Mouse (Mus musculus): ENCODE results near the gene Smg5. TPM values are rescaled to one million over a fixed set of nuclear protein-coding genes. Genes with fewer than 3 reads are reported as not detected.
"Not testable (repeated sequence)": the region's sequence is repeated elsewhere in the genome, so short reads cannot be mapped to it uniquely, and the experiment has no call there.

The Smg5 gene
- 182 and 230 TPM in 2 replicates for total RNA-seq (2012; rRNA removed)

DNA sequence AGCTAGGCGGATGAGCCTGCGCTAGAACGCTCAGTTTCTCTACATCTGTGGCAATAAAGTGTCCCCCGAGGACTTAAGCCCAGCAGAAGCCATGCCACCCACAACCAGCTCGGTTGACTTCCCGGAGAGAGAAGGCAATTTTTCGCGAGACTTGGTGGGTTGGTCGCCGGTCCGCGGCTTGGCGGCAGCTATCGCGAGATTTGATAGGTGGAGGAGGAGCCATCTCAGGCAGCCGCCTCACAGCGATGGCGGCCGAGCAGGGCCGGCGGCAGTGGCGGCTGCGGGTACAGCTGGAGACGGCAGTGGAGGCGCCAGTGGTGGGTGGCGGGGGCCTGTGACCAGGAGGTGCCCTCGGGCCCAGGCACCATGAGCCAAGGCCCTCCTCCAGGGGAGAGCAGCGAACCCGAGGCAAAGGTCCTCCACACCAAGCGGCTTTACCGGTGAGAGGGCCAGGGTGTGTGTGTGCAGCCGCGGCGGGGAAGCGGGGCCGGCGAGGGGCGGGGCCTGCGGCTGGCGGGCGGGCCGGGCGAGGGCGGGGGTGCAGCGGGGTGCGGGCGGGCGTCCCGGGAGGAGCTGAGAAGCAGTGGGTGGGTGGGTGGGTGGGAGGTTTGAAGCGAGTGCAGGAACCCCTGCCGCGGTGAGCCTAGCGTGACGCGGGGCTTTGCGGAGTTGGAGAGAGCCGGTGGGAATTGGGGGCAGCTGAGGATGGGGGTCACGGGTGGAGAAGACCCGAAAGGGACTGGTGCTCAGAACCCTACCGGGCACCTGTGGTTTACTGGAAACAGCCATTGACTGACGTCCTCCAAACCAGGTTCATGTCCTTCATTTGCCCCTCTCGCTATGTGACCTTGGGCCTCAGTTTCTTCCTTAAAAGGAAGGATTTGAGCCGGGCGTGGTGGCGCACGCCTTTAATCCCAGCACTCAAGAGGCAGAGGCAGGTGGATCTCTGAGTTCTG lies at the start of gene Smg5, which contains the start of gene Tmem79:
Smg5 (plus strand) TSS at position 203 of the 956 bp plus-strand sequence.
Tmem79 (minus strand) TSS at position 91 of the 956 bp plus-strand sequence.
- no peak for TF ChIP-seq ZNF384 (IDR thresholded peaks at IDR 0.05; ENCODE audit: low read depth, low read length)
- TF ChIP-seq HCFC1 (IDR thresholded peaks at IDR 0.05; ENCODE audit: borderline replicate concordance, insufficient read depth, low read length), result peak; percentile 67; the same call in 1 of the 2 replicates
- TF ChIP-seq CHD2 (IDR thresholded peaks at IDR 0.05; ENCODE audit: low read depth, low read length), result peak; percentile 97
- TF ChIP-seq ZC3H11A (IDR thresholded peaks at IDR 0.05; ENCODE audit: borderline replicate concordance, low read depth, low read length), result no peak
- peak; percentile 58; the same call in 1 of the 2 replicates for TF ChIP-seq MAFK (IDR thresholded peaks at IDR 0.05; ENCODE audit: insufficient read depth, low read depth, low read length)
- peak; percentile 94 for DNase-seq (ENCODE audit: low read depth, low spot score)
- in situ Hi-C loops (cut with MboI; ENCODE audit: low sequenced_read_pairs in 2 of 2, unreplicated experiment in 2 of 2), result loop anchor here in 1 of 2 experiments (5.0 kb wide), 1 partner anchor 39 kb away; the partner anchor contains the start of genes Cct3 and Tsacc
- Histone ChIP-seq H3K27ac (ENCODE audit: insufficient read depth, low read depth, low read length, poor library complexity, severe bottlenecking) (peak within 1 kb of the TSS; percentile 99), H3K9me3 (ENCODE audit: control insufficient read depth, insufficient read depth, low read depth, low read length) (no peaks in the 10 kb centered on the region), H3K36me3 (ENCODE audit: control insufficient read depth, insufficient read depth, low read length, poor library complexity, severe bottlenecking) (peaks cover 6% of the 10 kb centered on the region), H3K9ac (ENCODE audit: insufficient read depth, low read depth, low read length, poor library complexity, severe bottlenecking) (peak within 1 kb of the TSS; percentile 98), H3K4me3 (ENCODE audit: insufficient read depth in 1 of 2, low read depth in 1 of 2, low read length in 2 of 2, poor library complexity in 1 of 2, severe bottlenecking in 1 of 2) (peak within 1 kb of the TSS; percentile 77 to 91), H3K4me1 (ENCODE audit: control insufficient read depth in 2 of 2, insufficient read depth in 2 of 2, low read length in 2 of 2, poor library complexity in 1 of 2) (peaks cover 0 to 23% of the 10 kb centered on the region in 2 experiments; a peak in 1 of 4 replicates)

GRCm38 (mm10) chr3:88287110-88287509 lies 49.0 kb upstream of the Smg5 start, which contains the start of gene Gm38392:
Gm38392 (minus strand) TSS chr3:88287210.
- Histone ChIP-seq H3K27ac (ENCODE audit: insufficient read depth, low read depth, low read length, poor library complexity, severe bottlenecking) (no peak within 1 kb of the TSS), H3K36me3 (ENCODE audit: control insufficient read depth, insufficient read depth, low read length, poor library complexity, severe bottlenecking) (peaks cover 9% of the 10 kb centered on the region; the same call in 1 of the 2 replicates), H3K9ac (ENCODE audit: insufficient read depth, low read depth, low read length, poor library complexity, severe bottlenecking) (no peak within 1 kb of the TSS), H3K4me3 (ENCODE audit: insufficient read depth in 1 of 2, low read depth in 1 of 2, low read length in 2 of 2, poor library complexity in 1 of 2, severe bottlenecking in 1 of 2) (no peak within 1 kb of the TSS), H3K4me1 (ENCODE audit: control insufficient read depth in 2 of 2, insufficient read depth in 2 of 2, low read length in 2 of 2, poor library complexity in 1 of 2) (peaks cover 3 to 8% of the 10 kb centered on the region in 2 experiments), H3K9me3 (ENCODE audit: control insufficient read depth, insufficient read depth, low read depth, low read length) (no peaks in the 10 kb centered on the region)
- no peak for TF ChIP-seq CHD2 (IDR thresholded peaks at IDR 0.05; ENCODE audit: low read depth, low read length)
- TF ChIP-seq ZC3H11A (IDR thresholded peaks at IDR 0.05; ENCODE audit: borderline replicate concordance, low read depth, low read length), result no peak
- TF ChIP-seq ZNF384 (IDR thresholded peaks at IDR 0.05; ENCODE audit: low read depth, low read length), result no peak
- no peak for TF ChIP-seq MAFK (IDR thresholded peaks at IDR 0.05; ENCODE audit: insufficient read depth, low read depth, low read length)
- no peak for TF ChIP-seq HCFC1 (IDR thresholded peaks at IDR 0.05; ENCODE audit: borderline replicate concordance, insufficient read depth, low read length)
- in situ Hi-C loops (cut with MboI; ENCODE audit: low sequenced_read_pairs in 2 of 2, unreplicated experiment in 2 of 2), result no loop called here
- DNase-seq (ENCODE audit: low read depth, low spot score), result no peak

DNA sequence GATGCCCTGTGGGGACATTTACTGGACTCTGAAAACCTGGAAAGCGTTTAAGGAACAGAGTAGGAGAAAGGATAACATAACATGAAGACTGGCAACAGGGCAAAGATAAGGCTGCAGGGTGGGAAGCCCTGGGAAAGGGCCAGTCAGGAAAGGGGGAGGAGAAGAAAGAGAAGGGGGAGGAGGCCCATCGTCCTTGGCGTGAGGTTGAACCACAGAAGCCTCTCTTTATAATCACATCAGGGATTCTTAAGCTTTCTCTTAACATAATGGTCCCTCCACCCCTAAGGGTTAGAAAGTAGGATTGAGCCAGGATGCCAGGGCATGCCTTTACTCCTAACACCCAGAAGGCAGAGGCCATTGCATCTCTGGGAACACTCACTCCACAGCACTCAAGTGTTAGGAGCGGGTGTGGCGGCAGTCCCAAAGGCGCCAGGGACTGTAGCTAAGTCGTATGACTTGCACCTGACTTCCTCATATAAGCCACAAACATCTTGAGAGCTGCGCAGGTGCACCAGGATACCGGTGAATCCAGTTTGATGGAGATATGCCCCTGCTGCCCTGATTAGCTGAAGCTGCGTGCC lies 47.8 kb upstream of the Smg5 start:
- DNase-seq (ENCODE audit: low read depth, low spot score); in situ Hi-C loops (cut with MboI; ENCODE audit: low sequenced_read_pairs in 2 of 2, unreplicated experiment in 2 of 2); H3K36me3 ChIP-seq (ENCODE audit: control insufficient read depth, insufficient read depth, low read length, poor library complexity, severe bottlenecking); H3K9ac ChIP-seq (ENCODE audit: insufficient read depth, low read depth, low read length, poor library complexity, severe bottlenecking); H3K9me3 ChIP-seq (ENCODE audit: control insufficient read depth, insufficient read depth, low read depth, low read length); H3K4me3 ChIP-seq (ENCODE audit: insufficient read depth in 1 of 2, low read depth in 1 of 2, low read length in 2 of 2, poor library complexity in 1 of 2, severe bottlenecking in 1 of 2); H3K4me1 ChIP-seq (ENCODE audit: control insufficient read depth in 2 of 2, insufficient read depth in 2 of 2, low read length in 2 of 2, poor library complexity in 1 of 2): not testable (repeated sequence)
- peak overlapping the region; percentile 49; the same call in 1 of the 2 replicates for H3K27ac ChIP-seq (ENCODE audit: insufficient read depth, low read depth, low read length, poor library complexity, severe bottlenecking)

- TF ChIP-seq ZNF384 (IDR thresholded peaks at IDR 0.05; ENCODE audit: low read depth, low read length) (no peak), MAFK (IDR thresholded peaks at IDR 0.05; ENCODE audit: insufficient read depth, low read depth, low read length) (no peak), HCFC1 (IDR thresholded peaks at IDR 0.05; ENCODE audit: borderline replicate concordance, insufficient read depth, low read length) (no peak), ZC3H11A (IDR thresholded peaks at IDR 0.05; ENCODE audit: borderline replicate concordance, low read depth, low read length) (peak; percentile 26; the same call in 1 of the 2 replicates), CHD2 (IDR thresholded peaks at IDR 0.05; ENCODE audit: low read depth, low read length) (no peak)
- Histone ChIP-seq H3K27ac (ENCODE audit: insufficient read depth, low read depth, low read length, poor library complexity, severe bottlenecking) (no peak overlapping the region), H3K9me3 (ENCODE audit: control insufficient read depth, insufficient read depth, low read depth, low read length) (no peaks in the 10 kb centered on the region), H3K4me1 (ENCODE audit: control insufficient read depth in 2 of 2, insufficient read depth in 2 of 2, low read length in 2 of 2, poor library complexity in 1 of 2) (peaks cover 3 to 5% of the 10 kb centered on the region in 2 experiments; a peak in 3 of 4 replicates), H3K9ac (ENCODE audit: insufficient read depth, low read depth, low read length, poor library complexity, severe bottlenecking) (no peak overlapping the region), H3K36me3 (ENCODE audit: control insufficient read depth, insufficient read depth, low read length, poor library complexity, severe bottlenecking) (peaks cover 3% of the 10 kb centered on the region; the same call in 1 of the 2 replicates), H3K4me3 (ENCODE audit: insufficient read depth in 1 of 2, low read depth in 1 of 2, low read length in 2 of 2, poor library complexity in 1 of 2, severe bottlenecking in 1 of 2) (no peak overlapping the region)
- in situ Hi-C loops (cut with MboI; ENCODE audit: low sequenced_read_pairs in 2 of 2, unreplicated experiment in 2 of 2), result no loop called here
- no peak for DNase-seq (ENCODE audit: low read depth, low spot score)
These were observed 44.1 kb upstream of the Smg5 start for GRCm38 (mm10) chr3:88291970-88292369.

DNA sequence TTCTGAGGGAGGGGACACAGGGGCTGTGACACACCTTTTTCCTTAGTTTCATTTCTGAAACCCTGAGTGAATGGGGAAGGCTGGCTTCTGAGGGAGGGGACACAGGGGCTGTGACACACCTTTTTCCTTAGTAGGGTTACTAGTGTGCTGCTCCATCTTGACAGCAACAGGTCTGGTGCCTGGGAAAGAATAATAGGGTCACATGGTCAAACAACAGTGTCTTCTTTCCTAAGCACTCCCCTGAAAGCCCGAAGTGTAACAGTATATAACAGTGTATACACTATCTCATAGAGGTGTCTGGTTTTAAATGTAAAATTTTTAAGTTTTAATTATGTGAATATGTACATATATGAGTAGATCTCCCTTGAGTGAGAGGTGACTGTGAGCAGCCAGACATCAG lies 40.8 kb upstream of the Smg5 start:
- Histone ChIP-seq H3K4me3 (ENCODE audit: insufficient read depth in 1 of 2, low read depth in 1 of 2, low read length in 2 of 2, poor library complexity in 1 of 2, severe bottlenecking in 1 of 2) (peak overlapping the region in 1 of 2 experiments; percentile 76; a peak in 1 of 4 replicates), H3K27ac (ENCODE audit: insufficient read depth, low read depth, low read length, poor library complexity, severe bottlenecking) (peak overlapping the region; percentile 69; the same call in 1 of the 2 replicates), H3K9ac (ENCODE audit: insufficient read depth, low read depth, low read length, poor library complexity, severe bottlenecking) (peak overlapping the region; percentile 74; the same call in 1 of the 2 replicates)
- H3K4me1 ChIP-seq (ENCODE audit: control insufficient read depth in 2 of 2, insufficient read depth in 2 of 2, low read length in 2 of 2, poor library complexity in 1 of 2); DNase-seq (ENCODE audit: low read depth, low spot score); H3K9me3 ChIP-seq (ENCODE audit: control insufficient read depth, insufficient read depth, low read depth, low read length); H3K36me3 ChIP-seq (ENCODE audit: control insufficient read depth, insufficient read depth, low read length, poor library complexity, severe bottlenecking): not testable (repeated sequence)
- in situ Hi-C loops (cut with MboI; ENCODE audit: low sequenced_read_pairs in 2 of 2, unreplicated experiment in 2 of 2), result loop anchor here in 1 of 2 experiments (5.0 kb wide), 1 partner anchor 42 kb away; the partner anchor contains the start of genes Smg5 and Tmem79

Data from ES-E14 (cell line).